14 mouse cellular contexts compared by ENCODE assay signal in the genomic region with DNA sequence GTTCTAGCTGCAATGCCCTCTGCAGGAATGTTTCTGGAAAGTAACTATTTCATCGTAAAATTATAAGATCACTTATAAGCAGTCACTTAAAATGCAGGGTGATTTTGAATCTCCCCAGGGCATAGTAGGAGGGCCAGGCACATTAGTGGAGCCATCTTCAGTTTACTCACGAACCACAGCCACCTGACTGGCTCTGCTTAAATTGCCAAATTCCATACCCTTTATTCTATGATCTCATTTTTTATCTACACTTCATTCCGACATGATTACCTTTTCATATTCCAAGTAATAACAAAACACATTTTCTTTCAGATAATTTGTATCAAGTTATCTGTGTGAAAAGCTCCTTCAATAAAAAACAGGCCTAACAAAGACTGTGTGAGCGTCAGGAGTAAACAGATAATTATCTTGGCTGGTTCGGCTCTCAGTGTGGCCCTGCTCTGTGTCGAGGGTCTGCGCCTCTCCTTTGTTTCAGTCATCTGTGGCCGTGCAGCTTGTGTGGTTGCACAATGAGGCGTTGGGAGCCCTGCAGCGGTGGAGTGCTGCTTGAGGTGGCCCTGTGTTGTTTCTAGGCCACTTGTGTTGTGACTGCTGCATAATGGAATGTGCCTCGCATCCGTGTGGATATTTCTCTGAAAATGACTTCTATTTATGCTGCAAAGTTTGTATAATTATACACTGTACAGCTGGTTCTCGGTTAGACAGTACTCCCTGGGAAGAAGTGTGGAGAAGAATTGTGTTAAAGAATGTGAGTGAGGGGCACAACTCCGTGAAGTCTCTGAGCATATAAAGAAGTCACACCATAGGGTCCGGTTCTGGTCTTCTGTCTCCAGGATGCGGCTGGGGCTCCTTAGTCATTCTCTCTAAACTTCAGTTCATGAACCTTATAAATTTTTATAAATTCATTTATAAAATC.
A peak's percentile ranks its signal among the peaks of the same experiment; 100 is the strongest.
DNase-seq lines count a peak whose midpoint lies in the region; ATAC-seq and TF ChIP-seq lines count a peak whose summit lies in the region.
"Had no signal": no experiment of that assay in that cellular context is flagged by ENCODE, and none has a peak within 500 bp of the region (broad histone marks: within the 10 kb centered on the region; RNA-seq: fewer than 3 reads in every experiment).

No protein-coding gene starts in this region.

- H3K4me1 ChIP-seq in kidney, embryonic 16.5 days (ENCODE audit: insufficient read depth, low read length): peaks cover 12% of the 10 kb centered on the region
- peaks cover 6% of the 10 kb centered on the region for H3K4me1 ChIP-seq in forebrain, embryonic 12.5 days
- no peaks in the 10 kb centered on the region for H3K4me1 ChIP-seq in lung, embryonic 14.5 days (ENCODE audit: insufficient read depth)
- no peaks in the 10 kb centered on the region; the same call in 1 of the 2 replicates for H3K4me1 ChIP-seq in midbrain, postnatal 0 days (ENCODE audit: insufficient read depth, low read length)
- H3K4me1 ChIP-seq: heart, embryonic 15.5 days; limb, embryonic 13.5 days had no signal

- H3K9ac ChIP-seq in kidney, embryonic 16.5 days (replicated peaks; ENCODE audit: low read length): peak overlapping the region; percentile 50; the same call in 1 of the 2 replicates
- H3K9ac ChIP-seq in forebrain, embryonic 12.5 days: no peak overlapping the region
- no peak overlapping the region for H3K9ac ChIP-seq in lung, embryonic 14.5 days
- H3K9ac ChIP-seq in midbrain, postnatal 0 days (replicated peaks; ENCODE audit: low read length, poor library complexity, severe bottlenecking): no peak overlapping the region
- H3K9ac ChIP-seq: heart, embryonic 15.5 days; limb, embryonic 13.5 days; neural tube, embryonic 12.5 days had no signal

- 60% methylated on average over 16 of the region's 16 CpGs for WGBS in kidney, embryonic 16.5 days
- WGBS in forebrain, embryonic 12.5 days: 16% methylated on average over 16 of the region's 16 CpGs
- 39% methylated on average over 16 of the region's 16 CpGs for WGBS in lung, embryonic 14.5 days
- 33% methylated on average over 16 of the region's 16 CpGs for WGBS in midbrain, postnatal 0 days

- no peaks in the 10 kb centered on the region for H3K9me3 ChIP-seq in kidney, embryonic 16.5 days (ENCODE audit: low read length)
- H3K9me3 ChIP-seq in forebrain, embryonic 12.5 days: no peaks in the 10 kb centered on the region
- no peaks in the 10 kb centered on the region for H3K9me3 ChIP-seq in lung, embryonic 14.5 days (ENCODE audit: low read depth, low read length)
- no peaks in the 10 kb centered on the region for H3K9me3 ChIP-seq in midbrain, postnatal 0 days (ENCODE audit: low read length)
- H3K9me3 ChIP-seq: heart, embryonic 15.5 days; limb, embryonic 13.5 days; neural tube, embryonic 12.5 days had no signal

- peak; percentile 83 for ATAC-seq in kidney, embryonic 16.5 days (ENCODE audit: low FRiP score, low TSS enrichment)
- ATAC-seq in forebrain, embryonic 12.5 days (ENCODE audit: low FRiP score): peak; percentile 86; the same call in 1 of the 2 replicates
- peak; percentile 90 for ATAC-seq in lung, embryonic 14.5 days (ENCODE audit: insufficient read depth)
- no peak for ATAC-seq in midbrain, postnatal 0 days (ENCODE audit: low FRiP score)
- ATAC-seq: Patski had no signal

- no peak overlapping the region for H3K4me3 ChIP-seq in kidney, embryonic 16.5 days (ENCODE audit: low read length)
- H3K4me3 ChIP-seq in forebrain, embryonic 12.5 days (replicated peaks): no peak overlapping the region
- H3K4me3 ChIP-seq in lung, embryonic 14.5 days (ENCODE audit: low read depth, low read length): no peak overlapping the region
- H3K4me3 ChIP-seq in midbrain, postnatal 0 days (ENCODE audit: low read depth, low read length): no peak overlapping the region
- H3K4me3 ChIP-seq: heart, embryonic 15.5 days; limb, embryonic 13.5 days; neural tube, embryonic 12.5 days had no signal

- H3K27ac ChIP-seq in kidney, embryonic 16.5 days (ENCODE audit: low read length): peak overlapping the region; percentile 90
- no peak overlapping the region for H3K27ac ChIP-seq in forebrain, embryonic 12.5 days
- peak overlapping the region; percentile 84 for H3K27ac ChIP-seq in lung, embryonic 14.5 days (ENCODE audit: low read depth)
- H3K27ac ChIP-seq in midbrain, postnatal 0 days (ENCODE audit: low read depth, low read length): no peak overlapping the region
- H3K27ac ChIP-seq: heart, embryonic 15.5 days; limb, embryonic 13.5 days; neural tube, embryonic 12.5 days had no signal

- H3K4me2 ChIP-seq in kidney, embryonic 16.5 days (replicated peaks; ENCODE audit: low read depth, low read length): 0 out of 2 replicates have a peak overlapping the region, but pooled peaks have one; percentile 29
- 0 out of 2 replicates have a peak overlapping the region, but pooled peaks have one; percentile 10 for H3K4me2 ChIP-seq in forebrain, embryonic 12.5 days
- H3K4me2 ChIP-seq in lung, embryonic 14.5 days: 0 out of 2 replicates have a peak overlapping the region, but pooled peaks have one; percentile 5
- H3K4me2 ChIP-seq in midbrain, postnatal 0 days (ENCODE audit: low read depth, low read length, poor library complexity, severe bottlenecking): no peak overlapping the region
- H3K4me2 ChIP-seq: heart, embryonic 15.5 days; limb, embryonic 13.5 days; neural tube, embryonic 12.5 days had no signal

- no peak for TF ChIP-seq CTCF in lung, embryonic 14.5 days (IDR thresholded peaks at IDR 0.05; ENCODE audit: low read depth)
- peak; percentile 19; the same call in 1 of the 2 replicates for TF ChIP-seq CTCF in midbrain, postnatal 0 days (IDR thresholded peaks at IDR 0.05)

- H3K27me3 ChIP-seq in kidney, embryonic 16.5 days (ENCODE audit: insufficient read depth, low read length): no peaks in the 10 kb centered on the region
- H3K27me3 ChIP-seq in forebrain, embryonic 12.5 days: peaks cover 50% of the 10 kb centered on the region
- H3K27me3 ChIP-seq in lung, embryonic 14.5 days (ENCODE audit: insufficient read depth, low read length): no peaks in the 10 kb centered on the region
- no peaks in the 10 kb centered on the region for H3K27me3 ChIP-seq in midbrain, postnatal 0 days (ENCODE audit: insufficient read depth, low read length)
- H3K27me3 ChIP-seq: heart, embryonic 15.5 days; limb, embryonic 13.5 days; neural tube, embryonic 12.5 days had no signal

- no peak for DNase-seq in kidney, adult 8-10 months
- peak; percentile 59 for DNase-seq in lung, embryonic 14.5 days
- no peak for DNase-seq in midbrain, postnatal 0 days (ENCODE audit: low spot score)
- DNase-seq in urinary bladder, postnatal 25 days (ENCODE audit: low spot score): no peak
- no peak for DNase-seq in cerebellum, postnatal 14 days
- DNase-seq: adrenal gland, adult 8-10 months; right cerebral cortex, postnatal 14 days; thymus, postnatal 36 days had no signal

- no peaks in the 10 kb centered on the region for H3K36me3 ChIP-seq in kidney, embryonic 16.5 days (ENCODE audit: insufficient read depth, low read length)
- H3K36me3 ChIP-seq in forebrain, embryonic 12.5 days (replicated peaks): no peaks in the 10 kb centered on the region
- no peaks in the 10 kb centered on the region for H3K36me3 ChIP-seq in lung, embryonic 14.5 days (ENCODE audit: insufficient read depth)
- no peaks in the 10 kb centered on the region for H3K36me3 ChIP-seq in midbrain, postnatal 0 days (ENCODE audit: insufficient read depth, low read length)
- H3K36me3 ChIP-seq: heart, embryonic 15.5 days; limb, embryonic 13.5 days; neural tube, embryonic 12.5 days had no signal

Comparison
In these comparisons a context has a peak if more than half of its experiments do, and no peak if none do; other contexts are left out.
1. H3K27ac ChIP-seq: peak in kidney, embryonic 16.5 days (single experiment) and lung, embryonic 14.5 days (single experiment); none in forebrain, embryonic 12.5 days (single experiment) and midbrain, postnatal 0 days (single experiment).